Mouse (Mus musculus) bone marrow macrophage, adult 2 months (primary cell): ENCODE measurements around the gene Trpm8.

Source experiments
- CTCF ChIP-seq: IDR thresholded peaks from 2 replicates; pipeline ENCODE4 v1.5.1; 2012; ENCODE audit warnings: low read depth, mild to moderate bottlenecking, low read length, moderate library complexity
- POLR2A ChIP-seq: IDR thresholded peaks from 2 replicates; pipeline ENCODE4 v1.6.1; 2012; ENCODE audit warnings: mild to moderate bottlenecking, low read depth, low read length, borderline replicate concordance

DNA sequence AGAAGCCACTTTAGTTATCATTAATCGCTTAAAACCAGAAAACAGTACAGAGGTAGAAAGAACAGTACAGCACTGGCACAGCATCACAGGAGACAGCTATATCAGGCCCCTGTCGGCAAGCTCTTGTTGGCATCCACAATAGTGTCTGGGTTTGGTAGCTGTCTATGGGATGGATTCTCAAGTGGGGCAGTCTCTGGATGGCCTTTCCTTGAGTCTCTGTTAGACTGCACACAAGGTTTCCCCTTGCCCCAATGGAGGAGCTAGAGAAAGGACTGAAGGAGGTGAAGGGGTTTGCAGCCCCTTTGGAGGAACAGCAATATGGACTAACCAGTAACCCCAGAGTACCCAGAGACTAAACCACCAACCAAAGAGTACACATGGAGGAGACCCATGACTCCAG lies 14.6 kb downstream of the Trpm8 start:
- TF ChIP-seq POLR2A: no peak
- TF ChIP-seq CTCF: no peak
